Mouse (Mus musculus) forebrain, postnatal 0 days (tissue): ENCODE results near the gene Alpi. TPM values are rescaled to one million over a fixed set of nuclear protein-coding genes. Genes with fewer than 3 reads are reported as not detected.

Source experiments
- ATAC-seq: fragments of 200-750 bp; cut with Nextera tagmentation; 2 replicates; pipeline ENCODE4 v1.8.0; 2017; ENCODE audit warnings: mild to moderate bottlenecking, moderate library complexity
- DNase-seq: peaks from one replicate; pipeline ENCODE4 v3.0.0-alpha.2; 2015
- H3K27ac ChIP-seq: fragments of 300-500 bp; sonication (generic); 2 replicates; pipeline ENCODE4 v1.5.1; 2014; ENCODE audit warnings: low read depth, mild to moderate bottlenecking, antibody characterized with exemption, low read length, moderate library complexity, mixed read lengths
- H3K27me3 ChIP-seq: fragments of 300-500 bp; sonication (generic); 2 replicates; pipeline ENCODE4 v1.6.1; 2014; ENCODE audit warnings: mild to moderate bottlenecking, low read length, mixed read lengths; ENCODE audit not compliant: insufficient read depth
- H3K36me3 ChIP-seq: fragments of 300-500 bp; sonication (generic); 2 replicates; pipeline ENCODE4 v1.6.1; 2014; ENCODE audit warnings: mild to moderate bottlenecking, moderate library complexity; ENCODE audit not compliant: insufficient read depth
- H3K4me1 ChIP-seq: fragments of 300-500 bp; sonication (generic); 2 replicates; pipeline ENCODE4 v1.6.1; 2014; ENCODE audit warnings: antibody characterized with exemption; ENCODE audit not compliant: insufficient read depth
- H3K4me2 ChIP-seq: fragments of 300-500 bp; sonication (generic); 2 replicates; pipeline ENCODE4 v1.6.1; 2014; ENCODE audit warnings: low read depth, mild to moderate bottlenecking, moderate library complexity
- H3K4me3 ChIP-seq: fragments of 300-500 bp; sonication (generic); 2 replicates; pipeline ENCODE4 v1.5.1; 2014; ENCODE audit warnings: low read depth, low read length, mixed read lengths
- H3K9ac ChIP-seq: fragments of 300-500 bp; sonication (generic); 2 replicates; pipeline ENCODE4 v1.6.1; 2014; ENCODE audit warnings: mild to moderate bottlenecking
- H3K9me3 ChIP-seq: fragments of 300-500 bp; sonication (generic); 2 replicates; pipeline ENCODE4 v1.6.1; 2016; ENCODE audit warnings: low read length
- CTCF ChIP-seq: sonication (generic); IDR thresholded peaks from 2 replicates; pipeline ENCODE4 v1.5.1; 2016; ENCODE audit warnings: antibody characterized with exemption, control low read depth, low read depth
- WGBS: fragments of 180-500 bp; shearing (Covaris S2); extraction: QIAGEN DNeasy Blood & Tissue Kit; methylation state at CpG from one replicate; pipeline ENCODE4 v1.1.7; 2014; 5-methylcytosine and 5-hydroxymethylcytosine counted together
- polyA plus RNA-seq: library from polyadenylated mRNA; unstranded; fragments of >200 nt; fragmentation: Nextera tagmentation; extraction: Ambion mirVana; gene quantifications from 2 replicates; pipeline ENCODE4 v1.2.1, GENCODE M21; 2015
- total RNA-seq: library from RNA; depleted of rRNA; stranded (reverse); fragments of >200 nt; gene quantifications from 2 replicates; pipeline ENCODE4 v1.2.3, GENCODE M21; 2014

The Alpi gene
- total and polyA plus RNA-seq, 2 experiments from 2014 or later: not detected

DNA sequence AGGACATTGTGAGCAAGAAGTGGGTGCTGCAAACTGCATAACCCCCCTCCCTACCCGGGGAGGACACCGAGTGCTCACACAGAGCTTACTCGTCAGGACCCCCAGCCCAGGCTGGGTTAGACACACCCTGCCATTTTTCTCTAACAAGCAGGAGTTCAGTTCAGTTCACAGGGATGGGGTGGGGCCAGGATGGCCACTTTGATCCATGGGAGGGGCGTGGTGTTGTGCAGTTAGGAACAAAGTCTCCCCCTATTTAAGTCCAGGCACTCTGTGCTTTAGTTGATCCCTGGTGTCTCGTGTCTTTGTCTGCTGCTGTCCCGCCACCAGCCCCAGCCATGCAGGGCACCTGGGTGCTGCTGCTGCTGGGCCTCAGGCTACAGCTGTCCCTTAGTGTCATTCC is 23.3 kb upstream of the Alpi start, which contains the start of gene Akp3:
Gene Akp3 (plus strand): TSS at position 301 of the 400 bp plus-strand sequence.
- H3K27me3 ChIP-seq: peaks cover 15% of the 10 kb centered on the region

GRCm38 (mm10) chr1:87114784-87115183 is 13.4 kb upstream of the Alpi start:
- Histone ChIP-seq H3K4me1 (no peaks in the 10 kb centered on the region), H3K36me3 (no peaks in the 10 kb centered on the region), H3K27ac (no peak overlapping the region), H3K9me3 (no peaks in the 10 kb centered on the region), H3K9ac (no peak overlapping the region), H3K4me2 (no peak overlapping the region), H3K4me3 (no peak overlapping the region), H3K27me3 (no peaks in the 10 kb centered on the region)
- TF ChIP-seq CTCF: no peak
- DNase-seq (no peak), ATAC-seq (no peak)
- 85% methylated on average over 1 of the region's 1 CpGs for WGBS

More for the DNA sequence above, 23.3 kb upstream of the Alpi start, which contains the start of gene Akp3:
- no peak within 1 kb of the TSS for H3K27ac ChIP-seq
- no peak within 1 kb of the TSS for H3K4me3 ChIP-seq
- H3K9ac ChIP-seq: no peak within 1 kb of the TSS
- H3K9me3 ChIP-seq: no peaks in the 10 kb centered on the region
- no peak for TF ChIP-seq CTCF
- ATAC-seq (no peak), DNase-seq (no peak)
- 71% methylated on average over 6 of the region's 6 CpGs for WGBS
- no peak within 1 kb of the TSS for H3K4me2 ChIP-seq
- no peaks in the 10 kb centered on the region for H3K36me3 ChIP-seq
- H3K4me1 ChIP-seq: no peaks in the 10 kb centered on the region

- Histone ChIP-seq H3K9ac (no peak overlapping the region), H3K9me3 (no peaks in the 10 kb centered on the region), H3K27me3 (no peaks in the 10 kb centered on the region), H3K27ac (no peak overlapping the region), H3K4me1 (no peaks in the 10 kb centered on the region), H3K4me3 (no peak overlapping the region), H3K4me2 (no peak overlapping the region), H3K36me3 (no peaks in the 10 kb centered on the region)
- WGBS: 38% methylated on average over 9 of the region's 9 CpGs
- no peak for TF ChIP-seq CTCF
- DNase-seq (no peak), ATAC-seq (no peak)
Measured at GRCm38 (mm10) chr1:87111719-87112354, 10.4 kb upstream of the Alpi start.

DNA sequence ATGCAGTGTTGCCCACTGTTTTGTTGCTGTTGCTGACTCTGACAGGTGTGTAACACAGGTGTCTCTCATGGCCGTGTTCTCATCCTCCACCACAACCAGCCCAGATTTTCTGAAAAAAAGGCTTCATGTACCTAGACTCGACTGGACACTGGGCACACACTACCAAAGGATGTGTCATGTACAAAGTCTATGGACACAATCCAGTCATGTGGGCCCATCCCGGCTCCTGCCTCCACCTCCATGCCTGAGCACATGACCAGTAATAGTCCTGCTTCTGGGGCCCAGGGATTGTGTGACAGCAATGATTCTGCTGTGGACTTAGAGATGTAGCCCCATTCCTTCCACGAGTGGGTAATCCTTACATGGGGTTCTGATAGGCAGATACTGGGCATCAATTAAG is 7.2 kb upstream of the Alpi start:
- no peak overlapping the region for H3K4me2 ChIP-seq
- H3K4me3 ChIP-seq: no peak overlapping the region
- TF ChIP-seq CTCF: no peak
- H3K27ac ChIP-seq: no peak overlapping the region
- DNase-seq (no peak), ATAC-seq (no peak)
- no peaks in the 10 kb centered on the region for H3K36me3 ChIP-seq
- H3K4me1 ChIP-seq: no peaks in the 10 kb centered on the region
- H3K9ac ChIP-seq: no peak overlapping the region
- no peaks in the 10 kb centered on the region for H3K9me3 ChIP-seq
- WGBS: 83% methylated on average over 4 of the region's 4 CpGs
- no peaks in the 10 kb centered on the region for H3K27me3 ChIP-seq

DNA sequence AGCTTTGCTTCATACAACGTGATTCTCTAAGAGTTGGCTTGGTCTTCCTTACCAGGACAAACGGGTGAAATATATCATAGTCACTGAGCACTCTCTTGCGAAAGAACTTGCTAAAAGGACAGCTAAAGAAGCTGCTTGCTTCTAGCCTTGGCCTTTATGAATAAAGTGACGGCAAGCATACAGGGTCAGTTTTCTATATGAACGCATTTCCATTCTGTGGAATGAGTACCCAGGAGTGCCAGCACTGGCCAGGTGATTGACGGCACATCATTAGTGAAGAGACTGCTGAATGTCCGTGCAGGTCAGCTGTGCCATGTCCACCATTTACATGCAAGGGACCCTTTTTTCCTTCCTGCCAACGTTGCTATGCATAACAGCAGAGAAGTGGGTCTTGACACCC is 5.1 kb upstream of the Alpi start:
- 77% methylated on average over 8 of the region's 8 CpGs for WGBS
- no peak overlapping the region for H3K4me2 ChIP-seq
- DNase-seq (no peak), ATAC-seq (no peak)
- no peaks in the 10 kb centered on the region for H3K27me3 ChIP-seq
- H3K4me1 ChIP-seq: no peaks in the 10 kb centered on the region
- H3K9ac ChIP-seq: no peak overlapping the region
- TF ChIP-seq CTCF: no peak
- H3K36me3 ChIP-seq: no peaks in the 10 kb centered on the region
- no peaks in the 10 kb centered on the region for H3K9me3 ChIP-seq
- H3K27ac ChIP-seq: no peak overlapping the region
- no peak overlapping the region for H3K4me3 ChIP-seq

- Histone ChIP-seq H3K27ac (no peak overlapping the region), H3K27me3 (no peaks in the 10 kb centered on the region), H3K4me2 (no peak overlapping the region), H3K9me3 (no peaks in the 10 kb centered on the region), H3K9ac (no peak overlapping the region), H3K4me1 (no peaks in the 10 kb centered on the region), H3K36me3 (no peaks in the 10 kb centered on the region), H3K4me3 (no peak overlapping the region)
- TF ChIP-seq CTCF: no peak
- ATAC-seq: no peak
- 64% methylated on average over 1 of the region's 1 CpGs for WGBS
- DNase-seq: no peak
Measured at GRCm38 (mm10) chr1:87103936-87104335, 2.5 kb upstream of the Alpi start.

GRCm38 (mm10) chr1:87102114-87102513 is 708 bp upstream of the Alpi start:
- TF ChIP-seq CTCF: no peak
- H3K36me3 ChIP-seq: no peaks in the 10 kb centered on the region
- no peaks in the 10 kb centered on the region for H3K27me3 ChIP-seq
- H3K4me3 ChIP-seq: no peak overlapping the region
- WGBS: 89% methylated on average over 3 of the region's 3 CpGs
- no peak for ATAC-seq
- no peak overlapping the region for H3K9ac ChIP-seq
- no peak overlapping the region for H3K4me2 ChIP-seq
- H3K4me1 ChIP-seq: no peaks in the 10 kb centered on the region
- no peak for DNase-seq
- H3K9me3 ChIP-seq: no peaks in the 10 kb centered on the region
- no peak overlapping the region for H3K27ac ChIP-seq
